Mouse (Mus musculus): ENCODE data around the gene D5Ertd579e. TPM values are rescaled to one million over a fixed set of nuclear protein-coding genes. Genes with fewer than 3 reads are reported as not detected.
A peak's percentile ranks its signal among the peaks of the same experiment; 100 is the strongest.

D5Ertd579e gene
- total and polyA plus RNA-seq, 3 experiments = 13.7 to 29.4 (median 22.9) TPM

GRCm38 (mm10) chr5:36726387-36726801 lies 30.6 kb upstream of the D5Ertd579e start:
- TF ChIP-seq ZMIZ1 (IDR thresholded peaks at IDR 0.05; ENCODE audit: low read depth, low read length) (no peak), CHD1 (IDR thresholded peaks at IDR 0.05; ENCODE audit: low read depth, low read length) (no peak), EP300 (IDR thresholded peaks at IDR 0.05; ENCODE audit: low read length) (peak; percentile 57), BHLHE40 (IDR thresholded peaks at IDR 0.05; ENCODE audit: low read depth, low read length) (peak; percentile 85), TCF12 (IDR thresholded peaks at IDR 0.05; ENCODE audit: low read depth, low read length) (0 out of 2 replicates have a peak, but pooled peaks have one; percentile 18), IRF4 (IDR thresholded peaks at IDR 0.05; ENCODE audit: low read depth, low read length) (peak; percentile 75), NRF1 (IDR thresholded peaks at IDR 0.05; ENCODE audit: low read depth, low read length) (no peak), ZNF384 (IDR thresholded peaks at IDR 0.05; ENCODE audit: low read depth, low read length) (no peak), MEF2A (IDR thresholded peaks at IDR 0.05; ENCODE audit: borderline replicate concordance, low read depth, low read length) (peak; percentile 34; the same call in 1 of the 2 replicates), SMC3 (IDR thresholded peaks at IDR 0.05; ENCODE audit: low read depth, low read length) (no peak), MXI1 (IDR thresholded peaks at IDR 0.05; ENCODE audit: low read depth, low read length) (peak; percentile 37; the same call in 1 of the 2 replicates), USF1 (IDR thresholded peaks at IDR 0.05; ENCODE audit: low read depth, low read length) (peak; percentile 60), USF2 (conservative IDR thresholded peaks at IDR 0.05; ENCODE audit: low read depth, low read length) (no peak), HCFC1 (IDR thresholded peaks at IDR 0.05; ENCODE audit: low read depth, low read length) (no peak), POLR2AphosphoS2 (IDR thresholded peaks at IDR 0.05; ENCODE audit: low read depth, low read length) (no peak), TBP (conservative IDR thresholded peaks at IDR 0.05; ENCODE audit: low read depth, low read length) (0 out of 2 replicates have a peak, but pooled peaks have one; percentile 21), POLR2A (IDR thresholded peaks at IDR 0.05; ENCODE audit: low read depth, low read length) (peak; percentile 36; the same call in 1 of the 2 replicates), ETS1 (conservative IDR thresholded peaks at IDR 0.05; ENCODE audit: low read depth, low read length) (peak; percentile 30; the same call in 1 of the 2 replicates), CHD2 (IDR thresholded peaks at IDR 0.05; ENCODE audit: low read length) (no peak)
- in situ Hi-C loops (cut with MboI; ENCODE audit: low pct_ligation_motif_present, low pct_unique_long_range_greater_than_20kb, low sequenced_read_pairs) (no loop called here), dilution Hi-C loops (cut with MboI; ENCODE audit: extremely low pct_ligation_motif_present, extremely low pct_unique_long_range_greater_than_20kb, low sequenced_read_pairs) (no loop called here)
- Histone ChIP-seq H3K27ac (ENCODE audit: insufficient read depth, low read depth) (no peak overlapping the region), H3K4me1 (ENCODE audit: control insufficient read depth in 1 of 2, insufficient read depth in 2 of 2) (peaks cover 10 to 39% of the 10 kb centered on the region in 2 experiments; a peak in 3 of 4 replicates), H3K36me3 (replicated peaks in 1 of 2; ENCODE audit: control insufficient read depth in 1 of 2, insufficient read depth in 1 of 2, low read length in 1 of 2) (no peaks in the 10 kb centered on the region), H3K9ac (ENCODE audit: insufficient read depth, low read depth) (peak overlapping the region; percentile 20; the same call in 1 of the 2 replicates), H3K9me3 (replicated peaks; ENCODE audit: low read length) (no peaks in the 10 kb centered on the region), H3K4me3 (replicated peaks in 1 of 3; ENCODE audit: low read depth in 2 of 3, low read length in 2 of 3, poor library complexity in 1 of 3) (peak overlapping the region in 1 of 3 experiments; percentile 26), H3K4me2 (ENCODE audit: insufficient read depth, low read depth, poor library complexity, severe bottlenecking) (peak overlapping the region; percentile 73), H3K79me2 (replicated peaks; ENCODE audit: control insufficient read depth, extremely low read depth, insufficient read depth, poor library complexity, severe bottlenecking) (no peaks in the 10 kb centered on the region), H3K27me3 (replicated peaks) (no peaks in the 10 kb centered on the region)
- DNase-seq (ENCODE audit: extremely low read depth) = no peak

DNA sequence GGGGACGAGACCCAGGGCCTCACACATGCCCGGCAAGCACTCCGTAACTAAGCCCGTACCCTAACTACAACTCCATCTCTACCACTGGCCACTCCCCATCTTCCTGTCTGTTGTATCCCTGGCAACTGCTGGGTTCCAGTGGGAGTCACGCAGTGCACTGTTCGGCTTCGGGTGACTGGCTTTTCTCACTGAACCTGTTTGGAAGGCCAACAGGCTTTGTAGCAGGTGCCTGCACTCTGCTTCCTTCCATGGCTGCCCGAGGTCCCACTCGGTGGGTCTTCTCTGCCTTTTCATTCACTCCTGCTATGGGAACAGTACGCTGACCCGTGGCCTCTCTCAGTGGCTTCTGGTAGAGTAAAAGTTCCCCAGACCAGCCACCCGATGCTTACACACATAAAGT lies 30.0 kb upstream of the D5Ertd579e start:
- Histone ChIP-seq H3K27ac (ENCODE audit: insufficient read depth, low read depth) (no peak overlapping the region), H3K36me3 (replicated peaks in 1 of 2; ENCODE audit: control insufficient read depth in 1 of 2, insufficient read depth in 1 of 2, low read length in 1 of 2) (no peaks in the 10 kb centered on the region), H3K9me3 (replicated peaks; ENCODE audit: low read length) (no peaks in the 10 kb centered on the region), H3K4me2 (ENCODE audit: insufficient read depth, low read depth, poor library complexity, severe bottlenecking) (peak overlapping the region; percentile 73), H3K9ac (ENCODE audit: insufficient read depth, low read depth) (no peak overlapping the region), H3K4me3 (replicated peaks in 1 of 3; ENCODE audit: low read depth in 2 of 3, low read length in 2 of 3, poor library complexity in 1 of 3) (peak overlapping the region in 1 of 3 experiments; percentile 26), H3K79me2 (replicated peaks; ENCODE audit: control insufficient read depth, extremely low read depth, insufficient read depth, poor library complexity, severe bottlenecking) (no peaks in the 10 kb centered on the region), H3K27me3 (replicated peaks) (no peaks in the 10 kb centered on the region), H3K4me1 (ENCODE audit: control insufficient read depth in 1 of 2, insufficient read depth in 2 of 2) (peaks cover 6 to 39% of the 10 kb centered on the region in 2 experiments; a peak in 3 of 4 replicates)
- TF ChIP-seq RCOR1 (conservative IDR thresholded peaks at IDR 0.05; ENCODE audit: low read depth, low read length) (no peak), SMC3 (IDR thresholded peaks at IDR 0.05; ENCODE audit: low read depth, low read length) (no peak)
- no peak for DNase-seq (ENCODE audit: extremely low read depth)
- in situ Hi-C loops (cut with MboI; ENCODE audit: low pct_ligation_motif_present, low pct_unique_long_range_greater_than_20kb, low sequenced_read_pairs) (no loop called here), dilution Hi-C loops (cut with MboI; ENCODE audit: extremely low pct_ligation_motif_present, extremely low pct_unique_long_range_greater_than_20kb, low sequenced_read_pairs) (no loop called here)

Data from CH12.LX (cell line).